Mouse (Mus musculus): ENCODE measurements around the gene Cdk11b. TPM values are rescaled to one million over a fixed set of nuclear protein-coding genes. Genes with fewer than 3 reads are reported as not detected.

Gene Cdk11b
- total and polyA plus RNA-seq, 3 experiments, result 56.6 to 249 (median 113) TPM

DNA sequence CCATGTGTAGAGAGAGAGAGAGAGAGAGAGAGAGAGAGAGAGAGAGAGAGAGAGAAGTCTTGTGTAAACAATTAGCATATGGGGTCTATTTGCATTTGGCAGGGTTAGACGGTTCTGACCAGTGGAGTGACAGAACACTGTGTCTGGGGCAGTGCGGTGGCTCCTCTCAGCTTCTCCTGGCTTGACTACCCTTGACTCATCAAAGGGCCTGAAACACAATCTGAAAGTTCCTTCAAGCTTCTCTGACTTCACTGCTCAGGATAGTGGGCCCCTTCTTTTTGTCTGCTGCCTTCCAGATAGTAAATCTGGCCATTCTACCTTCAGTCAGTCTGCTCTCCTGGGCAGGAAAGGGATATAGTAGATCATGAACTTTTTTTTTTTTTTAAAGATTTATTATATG lies 17.8 kb upstream of the Cdk11b start:
- Histone ChIP-seq H3K4me1 (ENCODE audit: control insufficient read depth in 1 of 2, insufficient read depth in 2 of 2, low read length in 2 of 2) (peaks cover 0 to 5% of the 10 kb centered on the region in 2 experiments; a peak in 1 of 4 replicates), H3K36me3 (ENCODE audit: control insufficient read depth in 1 of 2, insufficient read depth in 2 of 2, low read length in 2 of 2) (peaks cover 0 to 14% of the 10 kb centered on the region in 2 experiments; a peak in 3 of 4 replicates), H3K4me3 (ENCODE audit: control insufficient read depth in 1 of 2, insufficient read depth in 1 of 2, low read depth in 2 of 2, low read length in 2 of 2) (no peak overlapping the region)

DNA sequence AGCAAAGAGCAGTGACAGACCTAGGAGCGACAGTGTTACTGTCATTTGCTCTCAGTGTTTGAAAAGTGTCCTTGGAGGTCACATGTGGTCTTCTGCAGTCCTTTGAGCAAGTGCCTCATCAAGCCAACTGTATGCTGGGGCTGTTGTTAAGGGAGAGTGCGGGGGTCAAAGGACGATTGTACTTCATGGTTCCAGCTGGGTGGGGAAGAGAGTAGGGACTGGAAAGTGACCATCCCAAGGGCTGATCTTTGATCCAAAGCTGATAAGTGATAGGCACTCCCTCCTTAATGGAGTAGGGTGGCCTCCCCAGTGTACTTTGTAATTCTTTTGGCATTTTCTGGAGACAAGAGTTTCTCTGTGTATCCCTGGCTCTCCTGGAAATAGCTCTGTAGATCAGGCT lies 12.8 kb upstream of the Cdk11b start:
- TF ChIP-seq MAX (IDR thresholded peaks at IDR 0.05; ENCODE audit: low read length) (no peak), UBTF (IDR thresholded peaks at IDR 0.05; ENCODE audit: borderline replicate concordance, insufficient read depth, low read depth, low read length) (no peak), HCFC1 (IDR thresholded peaks at IDR 0.05; ENCODE audit: low read depth, low read length) (no peak), MAZ (IDR thresholded peaks at IDR 0.05; ENCODE audit: low read depth, low read length) (no peak), EP300 (IDR thresholded peaks at IDR 0.05; ENCODE audit: low read depth in 1 of 2, low read length in 2 of 2) (no peak), RCOR1 (IDR thresholded peaks at IDR 0.05; ENCODE audit: low read depth, low read length) (no peak), POLR2AphosphoS2 (IDR thresholded peaks at IDR 0.05; ENCODE audit: low read length) (no peak)
- no peak for DNase-seq (ENCODE audit: low read depth, low spot score)
- H3K9ac ChIP-seq (ENCODE audit: control insufficient read depth, low read depth, low read length, poor library complexity, severe bottlenecking), result no peak overlapping the region
- no peak overlapping the region for H3K27ac ChIP-seq (ENCODE audit: control insufficient read depth, low read depth, low read length)
- no peaks in the 10 kb centered on the region for H3K9me3 ChIP-seq (replicated peaks; ENCODE audit: insufficient read depth, low read length)
- H3K4me1 ChIP-seq (ENCODE audit: control insufficient read depth in 1 of 2, insufficient read depth in 2 of 2, low read length in 2 of 2), result no peaks in the 10 kb centered on the region
- H3K4me3 ChIP-seq (ENCODE audit: control insufficient read depth in 1 of 2, insufficient read depth in 1 of 2, low read depth in 2 of 2, low read length in 2 of 2), result no peak overlapping the region
- H3K79me2 ChIP-seq (ENCODE audit: control insufficient read depth, insufficient read depth, low read length, poor library complexity), result no peaks in the 10 kb centered on the region
- H3K36me3 ChIP-seq (ENCODE audit: control insufficient read depth in 1 of 2, insufficient read depth in 2 of 2, low read length in 2 of 2), result peaks cover 0 to 1% of the 10 kb centered on the region in 2 experiments; a peak in 1 of 4 replicates
- H3K27me3 ChIP-seq (ENCODE audit: control insufficient read depth in 1 of 2, insufficient read depth in 2 of 2, low read length in 2 of 2), result no peaks in the 10 kb centered on the region

More for the DNA sequence above, 17.8 kb upstream of the Cdk11b start:
- no peak for DNase-seq (ENCODE audit: low read depth, low spot score)
- H3K9me3 ChIP-seq (replicated peaks; ENCODE audit: insufficient read depth, low read length), result no peaks in the 10 kb centered on the region
- peaks cover 8% of the 10 kb centered on the region for H3K79me2 ChIP-seq (ENCODE audit: control insufficient read depth, insufficient read depth, low read length, poor library complexity)
- no peak overlapping the region for H3K9ac ChIP-seq (ENCODE audit: control insufficient read depth, low read depth, low read length, poor library complexity, severe bottlenecking)
- H3K27ac ChIP-seq (ENCODE audit: control insufficient read depth, low read depth, low read length), result no peak overlapping the region
- no peaks in the 10 kb centered on the region for H3K27me3 ChIP-seq (ENCODE audit: control insufficient read depth in 1 of 2, insufficient read depth in 2 of 2, low read length in 2 of 2)
- TF ChIP-seq EP300 (IDR thresholded peaks at IDR 0.05; ENCODE audit: low read depth in 1 of 2, low read length in 2 of 2), result no peak
- no peak for TF ChIP-seq SIN3A (IDR thresholded peaks at IDR 0.05; ENCODE audit: low read length)
- no peak for TF ChIP-seq CHD1 (IDR thresholded peaks at IDR 0.05; ENCODE audit: low read depth, low read length)
- no peak for TF ChIP-seq ZKSCAN1 (IDR thresholded peaks at IDR 0.05; ENCODE audit: low read depth, low read length)
- TF ChIP-seq E2F4 (IDR thresholded peaks at IDR 0.05; ENCODE audit: borderline replicate concordance, low read depth, low read length), result no peak
- TF ChIP-seq NELFE (IDR thresholded peaks at IDR 0.05; ENCODE audit: low read depth, low read length), result no peak
- no peak for TF ChIP-seq ELF1 (IDR thresholded peaks at IDR 0.05; ENCODE audit: low read depth, low read length)
- no peak for TF ChIP-seq USF1 (IDR thresholded peaks at IDR 0.05; ENCODE audit: low read depth, low read length)
- no peak for TF ChIP-seq ZNF384 (IDR thresholded peaks at IDR 0.05; ENCODE audit: low read depth, low read length)
- no peak for TF ChIP-seq SMC3 (IDR thresholded peaks at IDR 0.05; ENCODE audit: low read depth, low read length)
- no peak for TF ChIP-seq RCOR1 (IDR thresholded peaks at IDR 0.05; ENCODE audit: low read depth, low read length)
- TF ChIP-seq JUND (IDR thresholded peaks at IDR 0.05; ENCODE audit: low read depth, low read length), result no peak
